Mouse (Mus musculus) testis, adult 2 months (tissue): Measurements from ENCODE around the gene D10Wsu102e. TPM values are rescaled to one million over a fixed set of nuclear protein-coding genes. Genes with fewer than 3 reads are reported as not detected.
"Not testable (repeated sequence)": the region's sequence is repeated elsewhere in the genome, so short reads cannot be mapped to it uniquely, and the experiment has no call there.

ENCODE experiments used
- H3K27ac ChIP-seq: fragments of 200-500 bp; 2 replicates; pipeline ENCODE4 v1.5.1; 2012; ENCODE audit warnings: low read depth, low read length; ENCODE audit not compliant: control insufficient read depth, insufficient read depth
- H3K27me3 ChIP-seq: fragments of 200-500 bp; 2 replicates; pipeline ENCODE4 v1.6.1; 2012; ENCODE audit warnings: mild to moderate bottlenecking, low read length, moderate library complexity; ENCODE audit not compliant: control insufficient read depth, insufficient read depth
- H3K36me3 ChIP-seq: fragments of 200-500 bp; 2 replicates; pipeline ENCODE4 v1.6.1; 2012; ENCODE audit warnings: mild to moderate bottlenecking, low read length; ENCODE audit not compliant: control insufficient read depth, insufficient read depth
- H3K4me1 ChIP-seq: fragments of 200-500 bp; 2 replicates; pipeline ENCODE4 v1.6.1; 2012; ENCODE audit warnings: low read length; ENCODE audit not compliant: control insufficient read depth, insufficient read depth
- H3K4me3 ChIP-seq: fragments of 200-500 bp; 2 replicates; pipeline ENCODE4 v1.5.1; 2012; ENCODE audit warnings: low read depth, mild to moderate bottlenecking, low read length, moderate library complexity, mixed read lengths; ENCODE audit not compliant: control insufficient read depth
- CTCF ChIP-seq: fragments of 200-500 bp; IDR thresholded peaks from 2 replicates; pipeline ENCODE4 v1.5.1; 2012; ENCODE audit warnings: low read depth, mild to moderate bottlenecking, inconsistent platforms, low read length, moderate library complexity; ENCODE audit not compliant: control insufficient read depth, insufficient read depth, insufficient replicate concordance
- POLR2A ChIP-seq: fragments of 200-500 bp; IDR thresholded peaks from 2 replicates; pipeline ENCODE4 v1.6.1; 2012; ENCODE audit warnings: low read depth, mild to moderate bottlenecking, inconsistent platforms, low read length, moderate library complexity; ENCODE audit not compliant: control insufficient read depth
- polyA plus RNA-seq: library from polyadenylated mRNA; depleted of rRNA; stranded (reverse); fragments of >200 nt; gene quantifications from 2 replicates; pipeline ENCODE4 v1.2.3, GENCODE M21; 2012

D10Wsu102e gene
- polyA plus RNA-seq, 1 experiment = 0.42 TPM

GRCm38 (mm10) chr10:83405031-83405430 lies 45.0 kb downstream of the D10Wsu102e start:
- no peaks in the 10 kb centered on the region for H3K27me3 ChIP-seq
- H3K4me1 ChIP-seq = no peaks in the 10 kb centered on the region
- H3K4me3 ChIP-seq = no peak overlapping the region
- no peaks in the 10 kb centered on the region for H3K36me3 ChIP-seq
- no peak overlapping the region for H3K27ac ChIP-seq
- TF ChIP-seq CTCF (no peak), POLR2A (no peak)

GRCm38 (mm10) chr10:83405711-83406110 lies 45.7 kb downstream of the D10Wsu102e start:
- H3K36me3 ChIP-seq = no peaks in the 10 kb centered on the region
- no peaks in the 10 kb centered on the region for H3K4me1 ChIP-seq
- H3K27ac ChIP-seq = no peak overlapping the region
- TF ChIP-seq CTCF (no peak), POLR2A (no peak)
- H3K27me3 ChIP-seq = no peaks in the 10 kb centered on the region
- no peak overlapping the region for H3K4me3 ChIP-seq

- Histone ChIP-seq H3K36me3 (no peaks in the 10 kb centered on the region), H3K27ac (no peak overlapping the region), H3K27me3 (no peaks in the 10 kb centered on the region), H3K4me1 (no peaks in the 10 kb centered on the region), H3K4me3 (no peak overlapping the region)
- TF ChIP-seq POLR2A = no peak
- no peak for TF ChIP-seq CTCF
Measured at GRCm38 (mm10) chr10:83407141-83407540, 47.1 kb downstream of the D10Wsu102e start.

DNA sequence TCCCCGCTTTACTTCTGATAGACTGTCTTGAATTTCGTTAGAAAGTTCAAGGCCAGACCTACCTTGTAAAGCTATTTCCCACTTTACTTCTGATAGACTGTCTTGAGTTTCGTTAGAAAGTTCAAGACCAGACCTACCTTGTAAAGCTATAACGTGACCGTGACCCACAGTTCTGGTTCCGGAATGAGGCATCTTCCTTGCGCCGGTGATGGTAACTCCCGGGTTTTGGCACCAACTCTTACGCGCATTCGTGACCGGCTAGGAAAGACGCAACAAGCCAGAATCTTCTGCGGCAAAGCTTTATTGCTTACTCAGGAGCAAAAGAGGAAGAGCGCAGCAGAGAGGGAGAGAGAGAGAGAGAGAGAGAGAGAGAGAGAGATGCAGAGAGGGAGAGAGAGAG lies 58.4 kb downstream of the D10Wsu102e start:
- not testable (repeated sequence) for H3K27ac ChIP-seq, H3K4me1 ChIP-seq, H3K27me3 ChIP-seq, H3K4me3 ChIP-seq, H3K36me3 ChIP-seq

DNA sequence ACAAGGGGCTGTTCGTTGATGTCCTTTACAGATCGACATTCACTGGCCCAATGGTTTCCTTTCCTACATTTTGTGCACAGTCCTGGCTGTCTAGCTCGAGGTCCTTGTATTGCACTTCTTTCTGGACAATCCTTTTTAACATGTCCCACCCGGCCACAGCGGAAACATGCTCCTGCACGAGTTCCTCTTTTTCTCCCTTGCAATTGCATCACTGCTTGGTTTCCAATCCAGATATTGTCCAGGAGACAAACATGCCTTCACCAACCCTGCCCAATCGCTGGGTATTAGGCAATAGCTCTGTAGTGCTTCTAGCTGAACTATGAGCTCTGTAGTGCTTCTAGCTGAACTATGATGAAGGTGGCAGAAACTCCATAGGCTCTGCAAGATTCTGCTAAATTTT lies 88.6 kb downstream of the D10Wsu102e start:
- no peak overlapping the region for H3K27ac ChIP-seq
- H3K4me3 ChIP-seq = no peak overlapping the region
- no peak for TF ChIP-seq POLR2A
- TF ChIP-seq CTCF = no peak
- no peaks in the 10 kb centered on the region for H3K4me1 ChIP-seq
- no peaks in the 10 kb centered on the region for H3K36me3 ChIP-seq
- no peaks in the 10 kb centered on the region for H3K27me3 ChIP-seq

- no peak overlapping the region for H3K27ac ChIP-seq
- no peaks in the 10 kb centered on the region for H3K4me1 ChIP-seq
- no peaks in the 10 kb centered on the region for H3K27me3 ChIP-seq
- H3K4me3 ChIP-seq = no peak overlapping the region
- H3K36me3 ChIP-seq = no peaks in the 10 kb centered on the region
- TF ChIP-seq CTCF (no peak), POLR2A (no peak)
Measured at GRCm38 (mm10) chr10:83457531-83457930, 97.5 kb downstream of the D10Wsu102e start.

DNA sequence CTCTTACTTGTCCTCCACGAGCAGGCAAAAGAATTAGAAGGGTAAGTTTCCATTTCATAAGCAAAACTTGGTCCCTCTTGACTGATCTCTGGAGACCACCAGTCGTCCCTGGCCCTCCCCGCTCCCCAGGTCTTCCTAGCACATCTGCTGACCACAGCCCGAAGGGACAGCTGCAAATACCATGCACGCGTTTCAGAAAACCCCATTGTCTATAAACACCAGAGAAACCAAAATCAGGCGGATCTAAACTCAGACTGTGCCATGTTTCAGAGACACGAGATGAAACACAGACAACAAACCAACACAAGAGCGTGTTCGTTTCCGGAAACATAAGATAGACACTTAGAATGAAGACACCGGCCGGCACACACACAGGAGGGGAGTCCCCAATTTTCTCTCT lies 115.2 kb downstream of the D10Wsu102e start:
- no peak overlapping the region for H3K27ac ChIP-seq
- TF ChIP-seq POLR2A (no peak), CTCF (no peak)
- H3K36me3 ChIP-seq = no peaks in the 10 kb centered on the region
- no peak overlapping the region for H3K4me3 ChIP-seq
- no peaks in the 10 kb centered on the region for H3K27me3 ChIP-seq
- no peaks in the 10 kb centered on the region for H3K4me1 ChIP-seq

- no peaks in the 10 kb centered on the region for H3K4me1 ChIP-seq
- H3K27me3 ChIP-seq = no peaks in the 10 kb centered on the region
- H3K27ac ChIP-seq = no peak overlapping the region
- H3K36me3 ChIP-seq = no peaks in the 10 kb centered on the region
- no peak overlapping the region for H3K4me3 ChIP-seq
- TF ChIP-seq POLR2A (no peak), CTCF (no peak)
Measured at GRCm38 (mm10) chr10:83477286-83477685, 117.3 kb downstream of the D10Wsu102e start.

GRCm38 (mm10) chr10:83490506-83490905 lies 130.5 kb downstream of the D10Wsu102e start:
- H3K36me3 ChIP-seq = no peaks in the 10 kb centered on the region
- TF ChIP-seq CTCF (no peak), POLR2A (no peak)
- H3K27ac ChIP-seq = no peak overlapping the region
- no peak overlapping the region for H3K4me3 ChIP-seq
- H3K27me3 ChIP-seq = no peaks in the 10 kb centered on the region
- H3K4me1 ChIP-seq = no peaks in the 10 kb centered on the region
